Mouse (Mus musculus) frontal cortex, adult 2 months (tissue): Measurements from ENCODE around the gene Abcc4. TPM values are rescaled to one million over a fixed set of nuclear protein-coding genes. Genes with fewer than 3 reads are reported as not detected.
"Not testable (repeated sequence)": the region's sequence is repeated elsewhere in the genome, so short reads cannot be mapped to it uniquely, and the experiment has no call there.

Experiments
- DNase-seq, 2 experiments: peaks; one replicate each; pipeline ENCODE4 v3.0.0; 2022; ENCODE audit warnings: low spot score in 1 of 2; ENCODE audit errors: extremely low spot score in 1 of 2
- polyA plus RNA-seq: library from polyadenylated mRNA; depleted of rRNA; stranded (reverse); fragments of >200 nt; gene quantifications from 2 replicates; pipeline ENCODE4 v1.2.3, GENCODE M21; 2012

Abcc4 gene
- polyA plus RNA-seq, 1 experiment = 5.7 TPM

- DNase-seq = no peak
Observed at GRCm38 (mm10) chr14:118514280-118515031, 191.6 kb downstream of the Abcc4 start.

GRCm38 (mm10) chr14:118511715-118512114 lies 194.3 kb downstream of the Abcc4 start:
- not testable (repeated sequence) for DNase-seq

- no peak for DNase-seq
Observed at GRCm38 (mm10) chr14:118510793-118511192, 195.2 kb downstream of the Abcc4 start.

GRCm38 (mm10) chr14:118510216-118510615 lies 195.8 kb downstream of the Abcc4 start:
- DNase-seq = no peak

GRCm38 (mm10) chr14:118507829-118508228 lies 198.2 kb downstream of the Abcc4 start:
- DNase-seq = no peak

GRCm38 (mm10) chr14:118506591-118507146 lies 199.3 kb downstream of the Abcc4 start:
- no peak for DNase-seq

GRCm38 (mm10) chr14:118496767-118497166 lies 209.3 kb downstream of the Abcc4 start:
- DNase-seq = no peak

- DNase-seq = peak in 1 of 2 experiments; percentile 13
Observed at GRCm38 (mm10) chr14:118495458-118495857, 210.6 kb downstream of the Abcc4 start.

- DNase-seq = no peak
Observed at GRCm38 (mm10) chr14:118491708-118492107, 214.3 kb downstream of the Abcc4 start.

- DNase-seq = no peak
Observed at GRCm38 (mm10) chr14:118491300-118491699, 214.7 kb downstream of the Abcc4 start.

GRCm38 (mm10) chr14:118490525-118490924 lies 215.5 kb downstream of the Abcc4 start:
- DNase-seq = no peak

- no peak for DNase-seq
Observed at GRCm38 (mm10) chr14:118486349-118486748, 219.7 kb downstream of the Abcc4 start.

GRCm38 (mm10) chr14:118485646-118486045 lies 220.4 kb downstream of the Abcc4 start:
- DNase-seq = no peak

- DNase-seq = no peak
Observed at GRCm38 (mm10) chr14:118482320-118482719, 223.7 kb downstream of the Abcc4 start.

- no peak for DNase-seq
Observed at GRCm38 (mm10) chr14:118481779-118482178, 224.2 kb downstream of the Abcc4 start.

GRCm38 (mm10) chr14:118476329-118476728 lies 229.7 kb downstream of the Abcc4 start:
- no peak for DNase-seq

- no peak for DNase-seq
Observed at GRCm38 (mm10) chr14:118475100-118475454, 230.9 kb downstream of the Abcc4 start.

GRCm38 (mm10) chr14:118474226-118475099 lies 231.6 kb downstream of the Abcc4 start:
- peak in 1 of 2 experiments; percentile 36 for DNase-seq

- peak in 1 of 2 experiments; percentile 33 for DNase-seq
Observed at GRCm38 (mm10) chr14:118473831-118474193, 232.2 kb downstream of the Abcc4 start.

GRCm38 (mm10) chr14:118473188-118473830 lies 232.7 kb downstream of the Abcc4 start:
- DNase-seq = no peak

GRCm38 (mm10) chr14:118465331-118465730 lies 240.7 kb downstream of the Abcc4 start:
- DNase-seq = no peak
